Mouse (Mus musculus): Measurements from ENCODE around the gene Alg3. TPM values are rescaled to one million over a fixed set of nuclear protein-coding genes. Genes with fewer than 3 reads are reported as not detected.

Gene Alg3
- 1 to 10 TPM; 6.4 to 7.1 TPM for total RNA-seq (2023)

DNA sequence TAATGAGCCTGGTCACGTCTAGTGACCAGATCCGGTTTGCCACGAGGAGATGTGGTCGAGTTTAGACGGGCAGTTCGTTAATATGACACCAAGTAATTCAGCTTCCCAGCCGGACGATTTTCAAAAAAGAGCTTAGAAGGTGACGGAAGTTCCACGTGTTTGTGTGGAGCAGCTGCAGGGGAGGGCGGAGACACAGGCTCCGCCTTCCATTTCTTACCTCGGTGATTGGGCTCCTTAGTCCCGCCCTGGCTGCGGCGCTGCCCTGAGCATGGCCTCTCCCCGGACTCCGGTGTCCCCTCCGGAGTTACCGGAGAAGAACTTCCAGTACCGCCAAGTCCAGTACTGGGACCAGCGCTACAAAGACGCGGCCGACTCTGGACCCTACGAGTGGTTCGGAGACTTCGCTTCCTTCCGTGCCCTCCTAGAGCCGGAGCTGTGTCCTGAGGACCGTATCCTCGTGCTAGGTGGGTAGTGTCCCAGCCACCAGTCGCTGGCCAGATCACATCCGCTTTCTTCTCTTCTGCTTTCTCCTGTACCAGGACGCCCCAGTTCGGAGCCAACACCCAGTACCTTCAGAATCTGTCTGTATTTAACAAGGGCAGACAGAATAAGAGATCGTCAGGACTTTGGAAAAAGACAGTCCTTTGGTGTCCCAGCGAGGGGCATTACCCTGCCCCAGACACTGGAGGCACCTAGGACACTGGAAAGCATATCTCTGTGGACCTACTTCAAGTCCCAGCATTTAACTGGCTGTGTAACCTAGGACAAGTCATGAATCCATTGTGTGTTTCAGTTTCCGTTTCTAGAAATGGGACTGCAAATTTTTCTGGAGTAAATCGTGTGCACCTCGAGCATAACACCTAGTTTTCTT is at the start of gene Alg3, which contains the start of the genes Eef1akmt4 and Gm49333:
Gene Alg3 (minus strand): TSS at position 379 of the 871 bp plus-strand sequence.
Gene Eef1akmt4 (plus strand): TSS at position 237 of the 871 bp plus-strand sequence.
Gene Gm49333 (plus strand): TSS at position 254 of the 871 bp plus-strand sequence.

DNA sequence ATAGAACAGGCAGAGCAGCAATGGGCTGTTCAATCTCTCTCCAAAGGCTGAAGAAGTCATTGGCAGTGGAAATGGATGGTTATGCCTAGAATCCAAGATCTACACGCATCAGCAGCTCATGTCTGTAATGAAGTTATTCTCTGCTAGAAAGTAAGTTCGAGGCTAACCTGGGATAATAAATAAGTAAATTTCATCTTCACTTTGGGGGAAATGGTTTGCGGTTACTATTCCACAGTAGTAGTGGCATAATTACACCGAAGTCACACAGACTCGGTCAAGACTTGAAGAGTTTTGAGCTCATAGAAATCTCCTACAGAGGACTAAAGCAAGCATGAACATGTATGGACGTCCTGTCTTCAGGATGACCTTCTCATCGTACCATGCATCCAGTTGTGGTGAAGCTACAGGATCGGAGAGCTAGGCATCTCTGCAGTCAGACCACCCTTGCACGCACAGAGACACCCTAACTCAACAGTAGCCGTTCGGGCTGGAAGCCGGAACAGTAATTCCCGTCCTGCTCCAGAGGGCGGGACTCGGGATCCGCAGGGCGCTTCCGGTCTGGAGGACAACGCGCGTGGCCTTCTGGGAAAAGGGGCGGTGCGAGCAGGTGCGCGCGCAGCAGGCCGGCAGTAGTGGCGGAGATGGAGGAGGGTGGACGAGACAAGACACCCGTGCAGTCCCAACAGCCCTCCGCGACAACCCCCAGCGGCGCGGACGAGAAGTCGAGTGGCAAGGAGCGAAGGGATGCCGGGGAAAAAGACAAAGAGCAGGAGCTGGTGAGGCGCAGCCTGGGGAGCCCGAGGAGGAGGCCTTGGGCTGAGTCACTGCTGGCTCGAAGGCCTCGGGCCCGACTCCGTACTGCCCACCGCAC is 39.8 kb upstream of the Alg3 start, which contains the start of gene Psmd2:
Gene Psmd2 (plus strand): TSS at position 577 of the 871 bp plus-strand sequence.

DNA sequence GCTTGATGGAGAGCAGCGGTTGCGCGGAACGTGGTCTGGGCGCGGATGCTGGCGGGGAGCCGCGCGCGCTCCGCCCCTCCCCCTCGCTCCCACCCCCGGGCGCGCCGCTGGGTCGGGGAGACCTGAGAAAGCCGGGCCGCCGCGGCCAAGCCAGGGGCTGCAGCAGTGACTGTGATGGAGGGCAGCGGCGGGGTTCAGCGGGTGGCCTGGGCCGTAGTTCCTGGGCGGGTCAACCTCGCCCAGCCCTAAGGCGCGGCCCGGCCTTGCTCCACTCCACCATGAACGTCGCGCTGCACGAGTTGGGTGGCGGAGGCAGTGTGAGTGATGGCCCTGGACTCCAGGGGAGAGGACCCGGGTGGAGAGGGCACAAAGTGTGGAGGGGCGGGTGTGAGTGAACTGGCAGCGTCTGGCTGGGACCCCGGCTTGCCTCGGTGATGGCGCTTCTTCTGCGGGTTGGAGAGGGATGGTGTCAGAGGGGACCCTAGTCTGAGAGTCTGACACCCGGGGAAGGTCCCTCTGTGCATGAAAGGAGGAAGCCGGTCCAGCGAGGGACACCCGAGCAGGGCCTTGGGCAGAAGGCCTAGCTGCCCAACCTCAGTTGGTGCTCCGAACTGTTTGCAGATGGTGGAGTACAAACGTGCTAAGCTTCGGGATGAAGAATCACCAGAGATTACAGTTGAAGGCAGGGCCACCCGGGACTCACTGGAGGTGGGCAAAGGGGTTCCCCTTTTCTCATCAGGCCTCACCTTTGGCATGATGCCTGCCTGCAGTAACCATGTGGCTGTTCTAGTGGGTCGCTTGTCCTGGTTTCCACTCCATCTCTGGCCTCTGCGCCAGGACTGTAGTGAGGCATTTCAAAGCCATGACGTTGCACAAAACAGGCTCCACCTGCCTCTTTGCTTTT is 18.4 kb upstream of the Alg3 start, which contains the start of gene Ece2:
Gene Ece2 (plus strand): TSS at position 98 of the 904 bp plus-strand sequence.

DNA sequence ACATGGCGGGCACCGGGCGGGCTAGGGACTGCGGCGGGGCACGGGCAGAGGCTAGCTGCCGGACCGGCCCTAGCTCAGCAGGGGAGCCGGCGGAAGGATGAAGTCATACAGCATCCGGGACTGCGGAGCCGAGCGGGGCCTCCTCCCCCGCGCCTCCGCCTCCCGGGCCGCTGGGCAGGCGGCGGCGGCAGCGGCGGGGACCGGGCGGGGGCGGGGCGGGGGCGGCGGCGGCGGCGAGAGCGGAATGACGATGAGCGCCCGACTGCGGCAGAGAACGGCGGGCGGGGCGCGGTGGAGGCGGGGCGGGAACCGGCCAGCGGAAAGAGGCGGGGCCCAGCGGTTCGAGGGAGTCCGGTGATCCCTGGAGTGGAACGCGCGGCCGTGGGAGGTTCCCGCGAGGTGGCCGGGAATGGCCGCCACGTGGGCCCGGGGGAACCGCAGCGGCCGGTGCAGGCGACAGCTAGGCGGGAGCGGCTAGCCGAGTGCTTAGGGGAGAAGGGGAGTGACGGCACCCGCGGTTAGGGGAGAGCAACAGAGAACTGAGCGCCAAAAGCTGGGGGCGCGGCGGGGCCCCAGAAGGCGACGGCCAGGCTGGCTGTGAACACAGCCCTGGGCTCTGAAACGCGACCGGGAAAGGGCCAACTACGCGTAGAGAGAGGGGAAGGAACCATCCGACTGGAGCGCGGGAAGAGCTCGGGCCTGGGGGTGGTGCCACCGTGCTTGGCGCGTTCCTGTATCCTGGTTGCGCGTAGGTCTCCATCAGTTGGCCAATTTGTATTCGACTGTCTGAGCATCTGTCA is 9.9 kb upstream of the Alg3 start, which contains the start of gene Camk2n2:
Gene Camk2n2 (minus strand): TSS at position 97 of the 800 bp plus-strand sequence.

DNA sequence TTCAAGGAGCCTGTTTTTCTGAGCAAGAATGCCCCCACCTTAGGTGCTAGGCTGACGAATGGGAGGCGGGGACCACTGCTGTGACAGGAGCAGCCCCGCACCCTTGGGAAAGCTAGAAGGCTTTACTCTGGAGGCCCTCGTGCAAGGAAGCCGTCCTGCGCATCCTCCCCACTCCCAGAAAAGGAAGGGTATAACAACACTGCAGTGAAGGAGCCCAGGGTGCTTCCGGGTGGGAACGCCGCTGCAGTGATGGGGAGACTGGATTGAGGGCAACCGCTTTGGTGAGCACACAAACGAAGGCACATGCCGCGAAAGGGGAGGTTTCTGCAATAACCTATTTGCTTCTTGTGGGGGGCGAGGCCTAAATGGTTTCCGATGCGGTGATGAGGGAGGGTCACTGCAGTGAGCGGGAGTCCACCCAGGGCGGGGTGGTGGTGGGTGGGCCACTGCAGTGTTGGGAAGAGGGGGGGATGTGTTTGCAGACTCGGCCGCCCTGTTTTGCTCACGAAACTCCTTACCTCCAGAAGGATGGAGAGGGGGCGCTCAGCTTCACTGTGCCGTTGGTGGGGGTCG is 22.1 kb downstream of the Alg3 start, which contains the start of gene Vwa5b2:
Gene Vwa5b2 (plus strand): TSS at position 106 of the 573 bp plus-strand sequence.

Other genes with a start within 250 kb of the Alg3 start
- gene Abcc5, start 185.3 kb downstream of the Alg3 start, total RNA-seq (2023), result 100 to 1,000 TPM in 1 of 2 experiments, 10 to 100 TPM in 1; 83.4 to 102 TPM
- 10 to 100 TPM; 22.6 to 22.8 TPM for gene Eif2b5, start 112.9 kb downstream of the Alg3 start, total RNA-seq (2023)
- gene Dvl3, start 94.8 kb downstream of the Alg3 start, total RNA-seq (2023), result 10 to 100 TPM; 26.5 to 28.0 TPM
- gene Ap2m1, start 76.3 kb downstream of the Alg3 start, total RNA-seq (2023), result 100 to 1,000 TPM; 190 to 204 TPM
- gene Abcf3, start 63.2 kb downstream of the Alg3 start, total RNA-seq (2023), result 10 to 100 TPM; 45.4 to 46.1 TPM
- gene Vwa5b2, start 22.3 kb downstream of the Alg3 start, total RNA-seq (2023), result not detected
- 1 to 10 TPM; 3.9 to 5.5 TPM for gene Eef1akmt4, start 142 bp downstream of the Alg3 start, total RNA-seq (2023)
- not detected for gene Gm49333, start 125 bp downstream of the Alg3 start, total RNA-seq (2023)
- gene Camk2n2, start 9.6 kb upstream of the Alg3 start, total RNA-seq (2023), result 1 to 10 TPM; 1.2 to 1.3 TPM
- gene Ece2, start 18.1 kb upstream of the Alg3 start, total RNA-seq (2023), result under 1 TPM in 1 of 2 experiments, not detected in 1; 0.18 TPM
- gene Psmd2, start 39.9 kb upstream of the Alg3 start, total RNA-seq (2023), result 100 to 1,000 TPM; 106 to 110 TPM
- 100 to 1,000 TPM; 147 to 161 TPM for gene Eif4g1, start 56.6 kb upstream of the Alg3 start, total RNA-seq (2023)
- gene Fam131a, start 81.5 kb upstream of the Alg3 start, total RNA-seq (2023), result under 1 TPM; 0.42 to 0.86 TPM
- 1 to 10 TPM; 7.9 to 8.2 TPM for gene Polr2h, start 105.9 kb upstream of the Alg3 start, total RNA-seq (2023)
- 1 to 10 TPM; 4.8 to 5.6 TPM for gene Clcn2, start 106.0 kb upstream of the Alg3 start, total RNA-seq (2023)
- not detected for gene Chrd, start 121.4 kb upstream of the Alg3 start, total RNA-seq (2023)
- gene Thpo, start 122.8 kb upstream of the Alg3 start, total RNA-seq (2023), result not detected

Data from neutrophil, adult 83 days (primary cell).